ENCODE assay signal across 9 mouse cellular contexts in the genomic region with DNA sequence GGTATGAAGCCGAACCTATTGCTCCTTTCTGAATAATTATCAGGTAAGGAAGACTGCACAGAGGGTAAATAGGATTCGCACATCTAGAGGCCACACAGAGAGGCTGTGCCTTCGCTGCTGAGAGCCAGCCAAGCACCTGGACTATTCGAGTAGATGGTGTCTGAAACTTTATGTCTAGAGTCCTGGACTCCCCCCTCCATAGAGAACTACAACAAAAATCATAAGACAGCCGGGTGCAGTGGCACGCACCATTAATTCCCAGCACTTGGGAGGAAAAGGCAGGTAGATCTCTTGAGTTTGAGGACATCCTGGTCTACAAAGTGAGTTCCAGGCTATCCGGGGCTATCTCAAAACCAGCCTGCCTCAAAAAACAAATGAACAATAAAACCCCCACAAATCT. TPM values are rescaled to one million over a fixed set of nuclear protein-coding genes. Genes with fewer than 3 reads are reported as not detected.
DNase-seq lines count a peak whose midpoint lies in the region; ATAC-seq lines count a peak whose summit lies in the region.
"Had no signal": no experiment of that assay in that cellular context is flagged by ENCODE, and none has a peak within 500 bp of the region (broad histone marks: within the 10 kb centered on the region; RNA-seq: fewer than 3 reads in every experiment).

No protein-coding gene starts in this region.

- H3K9me3 ChIP-seq in lung, embryonic 15.5 days = no peaks in the 10 kb centered on the region
- H3K9me3 ChIP-seq in forebrain, embryonic 10.5 days = no peaks in the 10 kb centered on the region; the same call in 1 of the 2 replicates
- no peaks in the 10 kb centered on the region for H3K9me3 ChIP-seq in limb, embryonic 13.5 days
- H3K9me3 ChIP-seq in stomach, embryonic 15.5 days = no peaks in the 10 kb centered on the region

- H3K4me3 ChIP-seq in lung, embryonic 15.5 days = peak overlapping the region; percentile 82
- peak overlapping the region; percentile 84 for H3K4me3 ChIP-seq in forebrain, embryonic 10.5 days
- H3K4me3 ChIP-seq in limb, embryonic 13.5 days = peak overlapping the region; percentile 91
- peak overlapping the region; percentile 89 for H3K4me3 ChIP-seq in stomach, embryonic 15.5 days (replicated peaks)

- H3K27ac ChIP-seq in lung, embryonic 15.5 days = no peak overlapping the region
- H3K27ac ChIP-seq in forebrain, embryonic 10.5 days = peak overlapping the region; percentile 98
- no peak overlapping the region for H3K27ac ChIP-seq in limb, embryonic 13.5 days
- no peak overlapping the region for H3K27ac ChIP-seq in stomach, embryonic 15.5 days

- no peak for ATAC-seq in lung, embryonic 15.5 days (ENCODE audit: borderline replicate concordance, extremely low read depth, low FRiP score, low TSS enrichment)
- no peak for ATAC-seq in limb, embryonic 13.5 days (ENCODE audit: low FRiP score, low read depth)
- no peak for ATAC-seq in stomach, embryonic 15.5 days (ENCODE audit: insufficient read depth, low FRiP score, low read depth)

- peaks cover 32% of the 10 kb centered on the region for H3K4me1 ChIP-seq in lung, embryonic 15.5 days
- peaks cover 44% of the 10 kb centered on the region for H3K4me1 ChIP-seq in forebrain, embryonic 10.5 days
- H3K4me1 ChIP-seq in limb, embryonic 13.5 days = peaks cover 45% of the 10 kb centered on the region
- H3K4me1 ChIP-seq in stomach, embryonic 15.5 days = peaks cover 21% of the 10 kb centered on the region

- H3K9ac ChIP-seq in lung, embryonic 15.5 days = peak overlapping the region; percentile 42
- peak overlapping the region; percentile 67 for H3K9ac ChIP-seq in limb, embryonic 13.5 days
- H3K9ac ChIP-seq in stomach, embryonic 15.5 days = no peak overlapping the region

- 79% methylated on average over 7 of the region's 7 CpGs for WGBS in lung, embryonic 15.5 days
- 88% methylated on average over 7 of the region's 7 CpGs for WGBS in forebrain, embryonic 10.5 days
- WGBS in limb, embryonic 13.5 days = 83% methylated on average over 7 of the region's 7 CpGs
- 82% methylated on average over 7 of the region's 7 CpGs for WGBS in stomach, embryonic 15.5 days

- no peak for DNase-seq in lung, postnatal 36 days
- DNase-seq in forebrain, embryonic 10.5 days (ENCODE audit: extremely low spot score, low spot score) = no peak
- no peak for DNase-seq in spleen, postnatal 36 days (ENCODE audit: low spot score in 2 of 2)
- no peak for DNase-seq in adrenal gland, postnatal 36 days
- DNase-seq: gastrocnemius, postnatal 10 days; lung, adult 2 months had no signal

- H3K36me3 ChIP-seq in lung, embryonic 15.5 days = peaks cover 28% of the 10 kb centered on the region
- peaks cover 74% of the 10 kb centered on the region for H3K36me3 ChIP-seq in forebrain, embryonic 10.5 days (replicated peaks)
- H3K36me3 ChIP-seq in limb, embryonic 13.5 days = peaks cover 63% of the 10 kb centered on the region
- H3K36me3 ChIP-seq in stomach, embryonic 15.5 days = peaks cover 21% of the 10 kb centered on the region; the same call in 1 of the 2 replicates

- peak overlapping the region; percentile 78 for H3K4me2 ChIP-seq in lung, embryonic 15.5 days
- peak overlapping the region; percentile 88 for H3K4me2 ChIP-seq in limb, embryonic 13.5 days (replicated peaks)
- peak overlapping the region; percentile 64 for H3K4me2 ChIP-seq in stomach, embryonic 15.5 days

- H3K27me3 ChIP-seq in lung, embryonic 15.5 days = no peaks in the 10 kb centered on the region
- H3K27me3 ChIP-seq in forebrain, embryonic 10.5 days (ENCODE audit: poor library complexity, severe bottlenecking) = no peaks in the 10 kb centered on the region
- no peaks in the 10 kb centered on the region for H3K27me3 ChIP-seq in limb, embryonic 13.5 days
- no peaks in the 10 kb centered on the region for H3K27me3 ChIP-seq in stomach, embryonic 15.5 days (replicated peaks)

RNA-seq across cellular contexts. Expression of a gene that starts 1.0 kb away (rescaled TPM):
- 6.4 and 6.5 TPM in 2 replicates for polyA plus RNA-seq in lung, embryonic 15.5 days (2015; fragmentation: Nextera tagmentation; extraction: Ambion mirVana)
- polyA plus RNA-seq in forebrain, embryonic 10.5 days (2016; fragmentation: Nextera tagmentation; extraction: Ambion mirVana) = 14.4 and 15.4 TPM in 2 replicates
- polyA plus RNA-seq in limb, embryonic 13.5 days (2015; fragmentation: Nextera tagmentation; extraction: Ambion mirVana) = 12.2 and 13.9 TPM in 2 replicates
- polyA plus RNA-seq in stomach, embryonic 15.5 days (2015; fragmentation: Nextera tagmentation; extraction: Ambion mirVana) = 5.7 and 7.2 TPM in 2 replicates
- 1 to 10 TPM; 3.8 to 4.4 TPM for total RNA-seq in adrenal gland, postnatal 36 days (2021)

RNA-seq across cellular contexts. Expression of a gene that starts 9.4 kb away (rescaled TPM):
- 37.1 and 40.4 TPM in 2 replicates for polyA plus RNA-seq in lung, embryonic 15.5 days (2015; fragmentation: Nextera tagmentation; extraction: Ambion mirVana)
- polyA plus RNA-seq in forebrain, embryonic 10.5 days (2016; fragmentation: Nextera tagmentation; extraction: Ambion mirVana) = 47.3 and 50.9 TPM in 2 replicates
- 37.6 and 42.3 TPM in 2 replicates for polyA plus RNA-seq in limb, embryonic 13.5 days (2015; fragmentation: Nextera tagmentation; extraction: Ambion mirVana)
- polyA plus RNA-seq in stomach, embryonic 15.5 days (2015; fragmentation: Nextera tagmentation; extraction: Ambion mirVana) = 38.6 and 38.8 TPM in 2 replicates
- 10 to 100 TPM; 44.3 to 48.3 TPM for total RNA-seq in adrenal gland, postnatal 36 days (2021)

RNA-seq across cellular contexts. Expression of a gene that starts 28.1 kb away (rescaled TPM):
- 23.0 and 24.0 TPM in 2 replicates for polyA plus RNA-seq in lung, embryonic 15.5 days (2015; fragmentation: Nextera tagmentation; extraction: Ambion mirVana)
- polyA plus RNA-seq in forebrain, embryonic 10.5 days (2016; fragmentation: Nextera tagmentation; extraction: Ambion mirVana) = 33.9 and 35.0 TPM in 2 replicates
- polyA plus RNA-seq in limb, embryonic 13.5 days (2015; fragmentation: Nextera tagmentation; extraction: Ambion mirVana) = 27.4 and 28.8 TPM in 2 replicates
- polyA plus RNA-seq in stomach, embryonic 15.5 days (2015; fragmentation: Nextera tagmentation; extraction: Ambion mirVana) = 22.0 and 23.6 TPM in 2 replicates
- total RNA-seq in adrenal gland, postnatal 36 days (2021) = 10 to 100 TPM; 12.7 to 12.8 TPM

RNA-seq across cellular contexts. Expression of a gene that starts 29.0 kb away (rescaled TPM):
- 12.2 and 13.3 TPM in 2 replicates for polyA plus RNA-seq in lung, embryonic 15.5 days (2015; fragmentation: Nextera tagmentation; extraction: Ambion mirVana)
- 7.3 and 7.7 TPM in 2 replicates for polyA plus RNA-seq in forebrain, embryonic 10.5 days (2016; fragmentation: Nextera tagmentation; extraction: Ambion mirVana)
- polyA plus RNA-seq in limb, embryonic 13.5 days (2015; fragmentation: Nextera tagmentation; extraction: Ambion mirVana) = 15.0 and 15.3 TPM in 2 replicates
- 12.2 and 13.8 TPM in 2 replicates for polyA plus RNA-seq in stomach, embryonic 15.5 days (2015; fragmentation: Nextera tagmentation; extraction: Ambion mirVana)
- total RNA-seq in adrenal gland, postnatal 36 days (2021) = 10 to 100 TPM; 56.5 to 66.7 TPM

RNA-seq across cellular contexts. Expression of a gene that starts 43.3 kb away (rescaled TPM):
- 9.0 and 10.0 TPM in 2 replicates for polyA plus RNA-seq in lung, embryonic 15.5 days (2015; fragmentation: Nextera tagmentation; extraction: Ambion mirVana)
- 5.8 and 6.1 TPM in 2 replicates for polyA plus RNA-seq in forebrain, embryonic 10.5 days (2016; fragmentation: Nextera tagmentation; extraction: Ambion mirVana)
- 8.1 and 8.4 TPM in 2 replicates for polyA plus RNA-seq in limb, embryonic 13.5 days (2015; fragmentation: Nextera tagmentation; extraction: Ambion mirVana)
- polyA plus RNA-seq in stomach, embryonic 15.5 days (2015; fragmentation: Nextera tagmentation; extraction: Ambion mirVana) = 7.6 and 8.8 TPM in 2 replicates
- total RNA-seq in adrenal gland, postnatal 36 days (2021) = 1 to 10 TPM; 6.4 to 7.9 TPM
